Mouse (Mus musculus) spleen, adult 2 months (tissue): ENCODE results near the gene Col27a1.

Experiments used
- CTCF ChIP-seq: fragments of 200-500 bp; IDR thresholded peaks from 2 replicates; pipeline ENCODE4 v1.5.1; 2011; ENCODE audit warnings: mild to moderate bottlenecking, inconsistent platforms; ENCODE audit not compliant: insufficient read depth, insufficient read length, insufficient replicate concordance; ENCODE audit errors: extremely low read depth
- POLR2A ChIP-seq: fragments of 200-500 bp; IDR thresholded peaks from 2 replicates; pipeline ENCODE4 v1.6.1; 2011; ENCODE audit warnings: low read depth, low read length, inconsistent platforms

DNA sequence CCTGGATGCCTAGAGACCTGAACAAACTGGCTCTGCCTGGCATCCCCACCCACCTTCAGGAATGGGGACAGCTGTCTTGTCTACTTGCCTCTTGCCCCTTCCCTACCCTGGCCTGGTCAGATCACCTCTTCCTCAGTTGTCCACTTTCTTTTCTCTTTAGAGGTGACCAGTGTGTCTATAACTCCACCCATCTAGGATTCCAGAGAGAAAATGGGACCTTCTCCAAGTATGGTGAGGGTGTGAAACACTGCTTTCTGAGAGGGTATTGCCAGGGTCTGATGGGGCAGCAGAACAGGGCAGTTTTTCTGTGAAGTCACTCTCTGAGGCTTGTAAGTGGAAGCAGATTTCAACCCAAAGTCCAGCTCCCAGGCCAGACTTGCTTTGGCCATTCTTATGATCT lies 131.5 kb downstream of the Col27a1 start:
- TF ChIP-seq CTCF (no peak), POLR2A (no peak)
